Mouse (Mus musculus) cortical plate, adult 2 months (tissue): ENCODE data around the gene Cldn18.

ENCODE experiments used
- CTCF ChIP-seq: fragments of 200-500 bp; IDR thresholded peaks from 2 replicates; pipeline ENCODE4 v1.5.1; 2011; ENCODE audit warnings: mild to moderate bottlenecking, control low read depth, low read length; ENCODE audit not compliant: insufficient read depth; ENCODE audit errors: extremely low read depth
- POLR2A ChIP-seq: fragments of 200-500 bp; IDR thresholded peaks from 2 replicates; pipeline ENCODE4 v1.6.1; 2011; ENCODE audit warnings: mild to moderate bottlenecking, low read length, control low read depth; ENCODE audit not compliant: insufficient read depth; ENCODE audit errors: extremely low read depth

DNA sequence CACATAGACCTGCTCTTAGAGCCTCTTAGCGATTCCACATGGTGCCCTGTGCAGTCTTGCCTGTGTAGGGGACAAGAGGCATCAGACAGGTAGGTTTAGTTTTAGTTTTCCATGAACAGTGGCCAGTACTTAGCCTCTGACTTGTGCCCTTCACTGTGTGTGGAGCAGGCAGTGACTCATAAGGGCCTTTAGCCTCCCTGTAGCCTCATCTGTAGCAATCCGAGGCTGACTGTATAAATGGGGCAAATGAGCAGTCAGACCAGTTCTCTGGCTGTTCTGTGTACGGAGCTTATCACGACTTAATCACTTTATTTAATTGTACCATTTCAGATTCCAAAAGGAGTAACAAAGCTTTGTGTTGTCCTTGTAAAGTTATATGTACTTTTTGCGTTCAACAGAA, 77.1 kb downstream of the Cldn18 start:
- TF ChIP-seq CTCF (no peak), POLR2A (no peak)
